Mouse (Mus musculus): ENCODE results near the gene Srsf3. TPM values are rescaled to one million over a fixed set of nuclear protein-coding genes. Genes with fewer than 3 reads are reported as not detected.

Srsf3 gene
- total RNA-seq, 2 experiments from 2014 or later: 74.9 to 89.9 TPM

GRCm38 (mm10) chr17:29090776-29091175 lies 58.3 kb downstream of the Srsf3 start, which contains the start of gene Cdkn1a:
Gene Cdkn1a (plus strand): TSS chr17:29090976.
- no peak for DNase-seq

GRCm38 (mm10) chr17:29091348-29091944 lies 59.0 kb downstream of the Srsf3 start:
- no peak for DNase-seq

GRCm38 (mm10) chr17:29092497-29092896 lies 60.1 kb downstream of the Srsf3 start:
- DNase-seq: no peak

Other genes starting within 250 kb of the Srsf3 start
- 10 to 100 TPM; 14.8 to 19.6 TPM for gene Brpf3, start 231.5 kb upstream of the Srsf3 start, total RNA-seq (2021)
- not detected for gene Pnpla1, start 174.2 kb upstream of the Srsf3 start, total RNA-seq (2021)
- under 1 TPM in 1 of 2 experiments, not detected in 1; 0.08 TPM for gene 4930539E08Rik, start 117.3 kb upstream of the Srsf3 start, total RNA-seq (2021)
- not detected for gene Pxt1, start 88.8 kb upstream of the Srsf3 start, total RNA-seq (2021)
- gene Kctd20, start 80.7 kb upstream of the Srsf3 start, total RNA-seq (2021): 10 to 100 TPM; 40.9 to 52.6 TPM
- 10 to 100 TPM; 22.0 to 28.8 TPM for gene Stk38, start 24.6 kb upstream of the Srsf3 start, total RNA-seq (2021)
- gene Cdkn1a, start 58.3 kb downstream of the Srsf3 start, total RNA-seq (2021): 100 to 1,000 TPM; 101 to 149 TPM
- gene Rab44, start 81.5 kb downstream of the Srsf3 start, total RNA-seq (2021): under 1 TPM in 1 of 2 experiments, not detected in 1; 0.69 TPM
- 1 to 10 TPM; 3.9 to 5.0 TPM for gene Cpne5, start 205.5 kb downstream of the Srsf3 start, total RNA-seq (2021)
- gene Ppil1, start 231.6 kb downstream of the Srsf3 start, total RNA-seq (2021): 10 to 100 TPM; 34.9 to 36.5 TPM
- 100 to 1,000 TPM; 297 to 354 TPM for gene BC004004, start 236.2 kb downstream of the Srsf3 start, total RNA-seq (2021)